Mouse (Mus musculus): ENCODE data around the gene 2010111I01Rik. TPM values are rescaled to one million over a fixed set of nuclear protein-coding genes. Genes with fewer than 3 reads are reported as not detected.

2010111I01Rik gene
- total and polyA plus RNA-seq, 2 experiments from 2014 or later, result 16.2 to 30.3 TPM

- Histone ChIP-seq H3K4me1 (ENCODE audit: insufficient read depth, low read length) (no peaks in the 10 kb centered on the region), H3K9ac (replicated peaks; ENCODE audit: low read length, poor library complexity, severe bottlenecking) (no peak overlapping the region), H3K9me3 (ENCODE audit: low read length) (no peaks in the 10 kb centered on the region), H3K4me3 (ENCODE audit: low read depth, low read length) (no peak overlapping the region), H3K27ac (ENCODE audit: low read depth, low read length) (no peak overlapping the region), H3K4me2 (ENCODE audit: low read depth, low read length, poor library complexity, severe bottlenecking) (no peak overlapping the region), H3K27me3 (ENCODE audit: insufficient read depth, low read length) (no peaks in the 10 kb centered on the region), H3K36me3 (ENCODE audit: insufficient read depth, low read length) (no peaks in the 10 kb centered on the region)
- DNase-seq (ENCODE audit: low spot score) (no peak), ATAC-seq (ENCODE audit: low FRiP score) (no peak)
- TF ChIP-seq CTCF (IDR thresholded peaks at IDR 0.05), result no peak
- WGBS, result 97% methylated on average over 1 of the region's 1 CpGs
These were observed 221.9 kb downstream of the 2010111I01Rik start for GRCm38 (mm10) chr13:63186642-63187041.

GRCm38 (mm10) chr13:63187145-63188143, 222.8 kb downstream of the 2010111I01Rik start:
- H3K36me3 ChIP-seq (ENCODE audit: insufficient read depth, low read length), result no peaks in the 10 kb centered on the region; the same call in 1 of the 2 replicates
- H3K4me1 ChIP-seq (ENCODE audit: insufficient read depth, low read length), result no peaks in the 10 kb centered on the region
- no peak overlapping the region for H3K4me3 ChIP-seq (ENCODE audit: low read depth, low read length)
- H3K27ac ChIP-seq (ENCODE audit: low read depth, low read length), result no peak overlapping the region
- TF ChIP-seq CTCF (IDR thresholded peaks at IDR 0.05), result no peak
- ATAC-seq (ENCODE audit: low FRiP score) (no peak), DNase-seq (ENCODE audit: low spot score) (no peak)
- no peak overlapping the region for H3K9ac ChIP-seq (replicated peaks; ENCODE audit: low read length, poor library complexity, severe bottlenecking)
- 85% methylated on average over 13 of the region's 13 CpGs for WGBS
- H3K4me2 ChIP-seq (ENCODE audit: low read depth, low read length, poor library complexity, severe bottlenecking), result no peak overlapping the region
- no peaks in the 10 kb centered on the region for H3K9me3 ChIP-seq (ENCODE audit: low read length)
- no peaks in the 10 kb centered on the region for H3K27me3 ChIP-seq (ENCODE audit: insufficient read depth, low read length)

- no peak overlapping the region for H3K27ac ChIP-seq (ENCODE audit: low read depth, low read length)
- H3K4me3 ChIP-seq (ENCODE audit: low read depth, low read length), result no peak overlapping the region
- no peak for TF ChIP-seq CTCF (IDR thresholded peaks at IDR 0.05)
- no peak overlapping the region for H3K9ac ChIP-seq (replicated peaks; ENCODE audit: low read length, poor library complexity, severe bottlenecking)
- no peak overlapping the region for H3K4me2 ChIP-seq (ENCODE audit: low read depth, low read length, poor library complexity, severe bottlenecking)
- no peak for DNase-seq (ENCODE audit: low spot score)
- no peaks in the 10 kb centered on the region for H3K27me3 ChIP-seq (ENCODE audit: insufficient read depth, low read length)
- no peak for ATAC-seq (ENCODE audit: low FRiP score)
- no peaks in the 10 kb centered on the region for H3K9me3 ChIP-seq (ENCODE audit: low read length)
- no peaks in the 10 kb centered on the region for H3K4me1 ChIP-seq (ENCODE audit: insufficient read depth, low read length)
- 76% methylated on average over 5 of the region's 5 CpGs for WGBS
- no peaks in the 10 kb centered on the region; the same call in 1 of the 2 replicates for H3K36me3 ChIP-seq (ENCODE audit: insufficient read depth, low read length)
These were observed 223.6 kb downstream of the 2010111I01Rik start for GRCm38 (mm10) chr13:63188306-63188705.

- H3K27ac ChIP-seq (ENCODE audit: low read depth, low read length), result no peak overlapping the region
- 72% methylated on average over 2 of the region's 2 CpGs for WGBS
- no peaks in the 10 kb centered on the region for H3K27me3 ChIP-seq (ENCODE audit: insufficient read depth, low read length)
- no peaks in the 10 kb centered on the region; the same call in 1 of the 2 replicates for H3K36me3 ChIP-seq (ENCODE audit: insufficient read depth, low read length)
- H3K9ac ChIP-seq (replicated peaks; ENCODE audit: low read length, poor library complexity, severe bottlenecking), result no peak overlapping the region
- H3K9me3 ChIP-seq (ENCODE audit: low read length), result no peaks in the 10 kb centered on the region
- H3K4me3 ChIP-seq (ENCODE audit: low read depth, low read length), result no peak overlapping the region
- H3K4me2 ChIP-seq (ENCODE audit: low read depth, low read length, poor library complexity, severe bottlenecking), result no peak overlapping the region
- no peak for TF ChIP-seq CTCF (IDR thresholded peaks at IDR 0.05)
- ATAC-seq (ENCODE audit: low FRiP score), result no peak
- DNase-seq (ENCODE audit: low spot score), result no peak
- no peaks in the 10 kb centered on the region for H3K4me1 ChIP-seq (ENCODE audit: insufficient read depth, low read length)
These were observed 224.1 kb downstream of the 2010111I01Rik start for GRCm38 (mm10) chr13:63188811-63189210.

- DNase-seq (ENCODE audit: low spot score) (no peak), ATAC-seq (ENCODE audit: low FRiP score) (no peak)
- no peak overlapping the region for H3K4me3 ChIP-seq (ENCODE audit: low read depth, low read length)
- no peak overlapping the region for H3K4me2 ChIP-seq (ENCODE audit: low read depth, low read length, poor library complexity, severe bottlenecking)
- no peaks in the 10 kb centered on the region; the same call in 1 of the 2 replicates for H3K36me3 ChIP-seq (ENCODE audit: insufficient read depth, low read length)
- no peaks in the 10 kb centered on the region for H3K9me3 ChIP-seq (ENCODE audit: low read length)
- TF ChIP-seq CTCF (IDR thresholded peaks at IDR 0.05), result no peak
- no peak overlapping the region for H3K27ac ChIP-seq (ENCODE audit: low read depth, low read length)
- H3K9ac ChIP-seq (replicated peaks; ENCODE audit: low read length, poor library complexity, severe bottlenecking), result no peak overlapping the region
- no peaks in the 10 kb centered on the region for H3K4me1 ChIP-seq (ENCODE audit: insufficient read depth, low read length)
- no peaks in the 10 kb centered on the region for H3K27me3 ChIP-seq (ENCODE audit: insufficient read depth, low read length)
- 70% methylated on average over 3 of the region's 3 CpGs for WGBS
These were observed 228.7 kb downstream of the 2010111I01Rik start for GRCm38 (mm10) chr13:63193423-63193822.

- TF ChIP-seq CTCF (IDR thresholded peaks at IDR 0.05), result no peak
- DNase-seq (ENCODE audit: low spot score) (no peak), ATAC-seq (ENCODE audit: low FRiP score) (no peak)
- Histone ChIP-seq H3K4me2 (ENCODE audit: low read depth, low read length, poor library complexity, severe bottlenecking) (no peak overlapping the region), H3K36me3 (ENCODE audit: insufficient read depth, low read length) (no peaks in the 10 kb centered on the region), H3K27me3 (ENCODE audit: insufficient read depth, low read length) (no peaks in the 10 kb centered on the region), H3K4me1 (ENCODE audit: insufficient read depth, low read length) (no peaks in the 10 kb centered on the region), H3K9me3 (ENCODE audit: low read length) (no peaks in the 10 kb centered on the region), H3K27ac (ENCODE audit: low read depth, low read length) (no peak overlapping the region), H3K9ac (replicated peaks; ENCODE audit: low read length, poor library complexity, severe bottlenecking) (no peak overlapping the region), H3K4me3 (ENCODE audit: low read depth, low read length) (no peak overlapping the region)
- 96% methylated on average over 1 of the region's 1 CpGs for WGBS
These were observed 233.3 kb downstream of the 2010111I01Rik start for GRCm38 (mm10) chr13:63198038-63198437.

Data from midbrain, postnatal 0 days (tissue).